Mouse (Mus musculus): ENCODE data around the gene Mmp27. TPM values are rescaled to one million over a fixed set of nuclear protein-coding genes. Genes with fewer than 3 reads are reported as not detected.

The Mmp27 gene
- polyA plus RNA-seq, 1 experiment = not detected

GRCm38 (mm10) chr9:7551943-7552342 is 19.3 kb upstream of the Mmp27 start:
- H3K9ac ChIP-seq (ENCODE audit: low read depth, poor library complexity, severe bottlenecking) = no peak overlapping the region

GRCm38 (mm10) chr9:7553536-7553935 is 17.7 kb upstream of the Mmp27 start:
- no peaks in the 10 kb centered on the region for H3K27me3 ChIP-seq (ENCODE audit: control insufficient read depth, insufficient read depth, low read length, poor library complexity, severe bottlenecking)
- no peak overlapping the region for H3K27ac ChIP-seq (ENCODE audit: insufficient read depth, low read length)
- H3K4me1 ChIP-seq (ENCODE audit: control insufficient read depth, insufficient read depth, low read length) = no peaks in the 10 kb centered on the region
- no peaks in the 10 kb centered on the region for H3K9me3 ChIP-seq (replicated peaks; ENCODE audit: control insufficient read depth, insufficient read depth, low read length, poor library complexity, severe bottlenecking)
- H3K4me3 ChIP-seq (ENCODE audit: low read depth, low read length) = no peak overlapping the region
- no peaks in the 10 kb centered on the region for H3K36me3 ChIP-seq (ENCODE audit: control insufficient read depth, insufficient read depth, low read length, poor library complexity, severe bottlenecking)
- no peak overlapping the region for H3K9ac ChIP-seq (ENCODE audit: low read depth, poor library complexity, severe bottlenecking)
- TF ChIP-seq POLR2A (IDR thresholded peaks at IDR 0.05; ENCODE audit: insufficient read depth, low read length) (no peak), EP300 (IDR thresholded peaks at IDR 0.05; ENCODE audit: insufficient read depth, low read depth, low read length) (no peak), CTCF (IDR thresholded peaks at IDR 0.05; ENCODE audit: low read depth, low read length) (no peak)

More at GRCm38 (mm10) chr9:7551943-7552342, 19.3 kb upstream of the Mmp27 start:
- Histone ChIP-seq H3K27ac (ENCODE audit: insufficient read depth, low read length) (no peak overlapping the region), H3K9me3 (replicated peaks; ENCODE audit: control insufficient read depth, insufficient read depth, low read length, poor library complexity, severe bottlenecking) (no peaks in the 10 kb centered on the region), H3K4me1 (ENCODE audit: control insufficient read depth, insufficient read depth, low read length) (no peaks in the 10 kb centered on the region), H3K27me3 (ENCODE audit: control insufficient read depth, insufficient read depth, low read length, poor library complexity, severe bottlenecking) (no peaks in the 10 kb centered on the region), H3K36me3 (ENCODE audit: control insufficient read depth, insufficient read depth, low read length, poor library complexity, severe bottlenecking) (no peaks in the 10 kb centered on the region), H3K4me3 (ENCODE audit: low read depth, low read length) (no peak overlapping the region)
- TF ChIP-seq CTCF (IDR thresholded peaks at IDR 0.05; ENCODE audit: low read depth, low read length) (no peak), EP300 (IDR thresholded peaks at IDR 0.05; ENCODE audit: insufficient read depth, low read depth, low read length) (no peak), POLR2A (IDR thresholded peaks at IDR 0.05; ENCODE audit: insufficient read depth, low read length) (no peak)

GRCm38 (mm10) chr9:7554382-7554781 is 16.8 kb upstream of the Mmp27 start:
- Histone ChIP-seq H3K4me3 (ENCODE audit: low read depth, low read length) (no peak overlapping the region), H3K9ac (ENCODE audit: low read depth, poor library complexity, severe bottlenecking) (no peak overlapping the region), H3K9me3 (replicated peaks; ENCODE audit: control insufficient read depth, insufficient read depth, low read length, poor library complexity, severe bottlenecking) (no peaks in the 10 kb centered on the region), H3K36me3 (ENCODE audit: control insufficient read depth, insufficient read depth, low read length, poor library complexity, severe bottlenecking) (no peaks in the 10 kb centered on the region), H3K4me1 (ENCODE audit: control insufficient read depth, insufficient read depth, low read length) (no peaks in the 10 kb centered on the region), H3K27ac (ENCODE audit: insufficient read depth, low read length) (no peak overlapping the region), H3K27me3 (ENCODE audit: control insufficient read depth, insufficient read depth, low read length, poor library complexity, severe bottlenecking) (no peaks in the 10 kb centered on the region)
- no peak for TF ChIP-seq POLR2A (IDR thresholded peaks at IDR 0.05; ENCODE audit: insufficient read depth, low read length)
- no peak for TF ChIP-seq EP300 (IDR thresholded peaks at IDR 0.05; ENCODE audit: insufficient read depth, low read depth, low read length)
- TF ChIP-seq CTCF (IDR thresholded peaks at IDR 0.05; ENCODE audit: low read depth, low read length) = no peak

- TF ChIP-seq CTCF (IDR thresholded peaks at IDR 0.05; ENCODE audit: low read depth, low read length) (no peak), POLR2A (IDR thresholded peaks at IDR 0.05; ENCODE audit: insufficient read depth, low read length) (no peak), EP300 (IDR thresholded peaks at IDR 0.05; ENCODE audit: insufficient read depth, low read depth, low read length) (no peak)
- Histone ChIP-seq H3K9me3 (replicated peaks; ENCODE audit: control insufficient read depth, insufficient read depth, low read length, poor library complexity, severe bottlenecking) (no peaks in the 10 kb centered on the region), H3K36me3 (ENCODE audit: control insufficient read depth, insufficient read depth, low read length, poor library complexity, severe bottlenecking) (no peaks in the 10 kb centered on the region), H3K4me1 (ENCODE audit: control insufficient read depth, insufficient read depth, low read length) (no peaks in the 10 kb centered on the region), H3K9ac (ENCODE audit: low read depth, poor library complexity, severe bottlenecking) (no peak within 1 kb of the TSS), H3K4me3 (ENCODE audit: low read depth, low read length) (no peak within 1 kb of the TSS), H3K27me3 (ENCODE audit: control insufficient read depth, insufficient read depth, low read length, poor library complexity, severe bottlenecking) (no peaks in the 10 kb centered on the region), H3K27ac (ENCODE audit: insufficient read depth, low read length) (no peak within 1 kb of the TSS)
Measured at GRCm38 (mm10) chr9:7558221-7559017, 12.8 kb upstream of the Mmp27 start, which contains the start of gene Mmp8. Gene Mmp8, plus strand, starts transcription at chr9:7558456.

- H3K36me3 ChIP-seq (ENCODE audit: control insufficient read depth, insufficient read depth, low read length, poor library complexity, severe bottlenecking) = no peaks in the 10 kb centered on the region
- H3K4me1 ChIP-seq (ENCODE audit: control insufficient read depth, insufficient read depth, low read length) = no peaks in the 10 kb centered on the region
- H3K27ac ChIP-seq (ENCODE audit: insufficient read depth, low read length) = no peak overlapping the region
- no peak overlapping the region for H3K9ac ChIP-seq (ENCODE audit: low read depth, poor library complexity, severe bottlenecking)
- H3K27me3 ChIP-seq (ENCODE audit: control insufficient read depth, insufficient read depth, low read length, poor library complexity, severe bottlenecking) = no peaks in the 10 kb centered on the region
- no peak for TF ChIP-seq CTCF (IDR thresholded peaks at IDR 0.05; ENCODE audit: low read depth, low read length)
- TF ChIP-seq POLR2A (IDR thresholded peaks at IDR 0.05; ENCODE audit: insufficient read depth, low read length) = no peak
- TF ChIP-seq EP300 (IDR thresholded peaks at IDR 0.05; ENCODE audit: insufficient read depth, low read depth, low read length) = no peak
- H3K9me3 ChIP-seq (replicated peaks; ENCODE audit: control insufficient read depth, insufficient read depth, low read length, poor library complexity, severe bottlenecking) = no peaks in the 10 kb centered on the region
- no peak overlapping the region for H3K4me3 ChIP-seq (ENCODE audit: low read depth, low read length)
Measured at GRCm38 (mm10) chr9:7560026-7560425, 11.2 kb upstream of the Mmp27 start.

- Histone ChIP-seq H3K9me3 (replicated peaks; ENCODE audit: control insufficient read depth, insufficient read depth, low read length, poor library complexity, severe bottlenecking) (no peaks in the 10 kb centered on the region), H3K36me3 (ENCODE audit: control insufficient read depth, insufficient read depth, low read length, poor library complexity, severe bottlenecking) (no peaks in the 10 kb centered on the region), H3K4me3 (ENCODE audit: low read depth, low read length) (no peak overlapping the region), H3K4me1 (ENCODE audit: control insufficient read depth, insufficient read depth, low read length) (no peaks in the 10 kb centered on the region), H3K9ac (ENCODE audit: low read depth, poor library complexity, severe bottlenecking) (no peak overlapping the region), H3K27ac (ENCODE audit: insufficient read depth, low read length) (no peak overlapping the region), H3K27me3 (ENCODE audit: control insufficient read depth, insufficient read depth, low read length, poor library complexity, severe bottlenecking) (no peaks in the 10 kb centered on the region)
- no peak for TF ChIP-seq POLR2A (IDR thresholded peaks at IDR 0.05; ENCODE audit: insufficient read depth, low read length)
Measured at GRCm38 (mm10) chr9:7567376-7567775, 3.8 kb upstream of the Mmp27 start.

Measured in ES-Bruce4 (cell line).